Mouse (Mus musculus): ENCODE measurements around the gene Gria1.

Gene Gria1

GRCm38 (mm10) chr11:57278056-57278455 is 266.9 kb downstream of the Gria1 start:
- in situ Hi-C loops (cut with MboI, MseI) = no loop called here

- in situ Hi-C loops (cut with MboI, MseI) = loop anchor here (10.0 kb wide), 1 partner anchor 631 kb away; no protein-coding TSS in a partner anchor
Measured at GRCm38 (mm10) chr11:57286119-57286518, 274.9 kb downstream of the Gria1 start.

GRCm38 (mm10) chr11:57297376-57297775 is 286.2 kb downstream of the Gria1 start:
- in situ Hi-C loops (cut with MboI, MseI) = no loop called here

GRCm38 (mm10) chr11:57298263-57298662 is 287.1 kb downstream of the Gria1 start:
- in situ Hi-C loops (cut with MboI, MseI) = no loop called here

- in situ Hi-C loops (cut with MboI, MseI) = no loop called here
Measured at GRCm38 (mm10) chr11:57298665-57299064, 287.5 kb downstream of the Gria1 start.

- in situ Hi-C loops (cut with MboI, MseI) = no loop called here
Measured at GRCm38 (mm10) chr11:57303602-57304001, 292.4 kb downstream of the Gria1 start.

GRCm38 (mm10) chr11:57306116-57306515 is 294.9 kb downstream of the Gria1 start:
- in situ Hi-C loops (cut with MboI, MseI) = no loop called here

GRCm38 (mm10) chr11:57306892-57307291 is 295.7 kb downstream of the Gria1 start:
- in situ Hi-C loops (cut with MboI, MseI) = no loop called here

- in situ Hi-C loops (cut with MboI, MseI) = no loop called here
Measured at GRCm38 (mm10) chr11:57317063-57317462, 305.9 kb downstream of the Gria1 start.

- in situ Hi-C loops (cut with MboI, MseI) = no loop called here
Measured at GRCm38 (mm10) chr11:57317478-57317877, 306.3 kb downstream of the Gria1 start.

- in situ Hi-C loops (cut with MboI, MseI) = no loop called here
Measured at GRCm38 (mm10) chr11:57319374-57319773, 308.2 kb downstream of the Gria1 start.

GRCm38 (mm10) chr11:57324099-57324498 is 312.9 kb downstream of the Gria1 start:
- in situ Hi-C loops (cut with MboI, MseI) = no loop called here

All from regulatory T cell (primary cell).